Mouse (Mus musculus): ENCODE data around the gene Elmo1.

Gene Elmo1

DNA sequence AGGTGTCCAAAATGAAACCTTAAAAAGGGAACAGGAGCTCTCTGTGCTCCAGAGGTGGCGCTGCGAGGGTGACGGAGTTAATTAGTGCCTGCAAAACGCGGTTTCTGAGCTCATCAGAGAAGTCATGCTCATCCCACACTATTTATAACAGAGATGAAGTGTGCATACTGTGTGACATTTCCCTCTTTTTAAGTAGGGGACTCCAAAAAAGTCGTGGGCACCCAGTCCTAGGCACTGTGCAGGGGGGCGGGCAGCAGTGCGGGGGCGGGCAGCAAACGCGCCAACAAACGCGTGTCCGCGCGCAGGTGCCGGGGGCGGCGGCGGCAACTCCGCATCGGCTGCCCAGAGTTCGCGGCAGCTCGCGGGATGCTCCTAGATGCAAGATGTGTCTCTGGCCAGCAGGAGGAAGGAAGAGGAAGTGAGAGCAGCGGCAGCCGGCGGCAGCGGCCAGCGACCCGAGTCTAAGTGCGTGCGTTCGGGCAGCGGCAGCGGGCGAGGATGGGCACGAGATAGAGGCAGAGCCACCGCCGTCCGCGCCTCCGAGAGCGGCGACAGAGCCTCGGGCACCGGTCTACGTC lies at the start of gene Elmo1:
Gene Elmo1 (plus strand): TSS at position 464 of the 578 bp plus-strand sequence.
- DNase-seq: peak; percentile 28

DNA sequence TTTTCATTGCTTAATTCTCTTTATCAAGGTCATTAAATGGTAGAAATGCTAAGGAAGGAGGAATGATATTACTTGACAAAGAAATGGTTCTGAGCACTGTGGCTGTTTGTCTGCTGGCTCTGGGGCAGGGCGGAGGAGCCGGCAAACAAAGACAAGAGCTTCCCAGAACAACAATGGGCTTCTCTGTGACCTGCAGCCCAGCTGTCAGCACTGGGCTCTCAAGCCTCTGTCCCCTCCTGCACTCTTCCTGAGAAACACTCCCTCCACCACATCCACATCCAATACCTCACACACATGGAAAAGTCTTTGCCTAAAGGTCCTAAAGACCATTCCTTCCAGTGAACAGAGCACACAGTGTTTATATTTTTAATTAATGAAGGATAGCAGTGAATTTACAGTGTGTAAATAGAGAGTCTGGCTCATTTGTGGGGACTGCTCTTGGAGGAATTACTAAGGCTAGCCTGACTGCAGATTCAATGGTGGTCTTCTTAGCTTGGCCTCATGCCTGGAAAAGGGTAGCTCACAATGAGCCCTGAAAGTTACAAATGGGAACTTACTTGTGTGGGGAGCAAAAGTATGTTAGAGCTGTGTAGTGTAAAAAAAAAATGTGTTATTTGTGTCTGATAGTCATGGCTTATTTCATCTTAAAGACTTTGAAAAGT lies 49.1 kb upstream of the Elmo1 start:
- no peak for DNase-seq

DNA sequence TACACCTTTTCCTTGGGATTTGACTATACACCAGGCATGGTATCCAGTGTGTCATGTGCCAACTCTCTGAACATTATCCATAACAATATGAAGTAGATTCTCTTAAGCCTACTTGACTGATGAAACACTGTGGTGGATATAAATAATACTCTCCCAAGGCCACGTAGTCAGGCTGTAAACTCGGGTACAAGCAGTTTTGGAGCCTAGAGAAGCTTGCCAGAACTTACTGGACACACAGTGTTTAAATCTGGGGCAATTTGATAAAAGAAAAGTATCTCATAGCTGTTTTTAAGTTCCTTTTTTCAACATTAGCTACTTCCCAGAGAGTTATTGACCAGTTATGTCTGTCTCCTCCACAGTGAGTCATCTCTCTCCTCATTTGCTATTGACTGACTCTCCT lies 47.5 kb upstream of the Elmo1 start:
- no peak for DNase-seq

DNA sequence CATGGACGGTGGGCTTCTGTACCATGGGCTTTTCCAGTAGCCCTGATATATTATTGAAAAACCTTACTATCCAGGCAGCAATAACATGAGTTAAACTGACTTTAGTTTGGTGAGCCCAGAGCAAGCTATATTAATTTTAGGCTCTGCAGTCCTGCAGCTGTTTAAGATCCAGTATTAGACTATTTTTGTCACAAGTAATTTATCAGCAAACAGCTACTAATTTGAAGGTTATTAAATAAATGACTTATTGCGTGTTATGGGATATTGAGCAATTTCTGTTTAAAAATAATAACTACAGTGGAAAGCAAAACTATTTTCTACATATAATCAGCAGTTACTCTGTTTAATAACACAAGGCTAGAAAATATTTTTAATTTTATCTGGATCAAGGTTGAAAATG lies 45.0 kb upstream of the Elmo1 start:
- no peak for DNase-seq

DNA sequence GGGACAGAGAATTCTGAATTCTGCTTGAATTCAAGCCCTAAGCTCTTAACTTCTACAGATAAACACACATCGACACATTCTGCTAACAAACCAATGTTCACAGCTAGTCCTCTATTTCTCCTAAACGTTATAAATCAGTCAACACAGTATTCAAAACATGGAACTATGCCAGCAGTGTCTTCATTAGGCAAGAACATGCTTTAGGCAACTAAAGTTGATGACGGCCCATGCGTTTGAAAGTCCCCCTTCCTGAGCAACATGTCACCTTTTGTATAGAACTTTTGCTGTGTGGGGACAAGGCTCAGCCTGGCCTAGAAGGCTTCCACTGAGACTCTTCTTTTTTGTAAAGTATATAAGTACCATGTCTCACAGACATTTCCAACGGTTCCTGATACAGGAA lies 44.6 kb upstream of the Elmo1 start:
- no peak for DNase-seq

DNA sequence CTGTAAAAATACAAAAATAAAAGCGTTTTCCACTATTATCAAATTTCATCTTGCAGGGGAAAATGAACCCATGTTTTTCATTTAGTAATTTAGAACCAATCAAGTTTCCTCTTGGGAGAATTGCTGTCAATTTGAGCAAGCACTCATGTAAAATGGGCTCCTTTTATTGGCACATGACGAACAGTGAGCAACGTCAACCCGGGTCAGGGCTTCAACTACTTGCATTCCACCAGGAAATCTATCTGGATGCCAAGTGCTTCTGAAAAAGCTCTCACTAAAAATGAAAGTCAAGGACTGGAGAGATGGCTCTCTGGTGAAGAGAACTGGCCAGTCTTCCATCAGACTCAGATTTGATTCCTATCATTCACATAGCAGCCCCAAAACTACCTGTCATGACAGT lies 44.0 kb upstream of the Elmo1 start:
- DNase-seq: no peak

DNA sequence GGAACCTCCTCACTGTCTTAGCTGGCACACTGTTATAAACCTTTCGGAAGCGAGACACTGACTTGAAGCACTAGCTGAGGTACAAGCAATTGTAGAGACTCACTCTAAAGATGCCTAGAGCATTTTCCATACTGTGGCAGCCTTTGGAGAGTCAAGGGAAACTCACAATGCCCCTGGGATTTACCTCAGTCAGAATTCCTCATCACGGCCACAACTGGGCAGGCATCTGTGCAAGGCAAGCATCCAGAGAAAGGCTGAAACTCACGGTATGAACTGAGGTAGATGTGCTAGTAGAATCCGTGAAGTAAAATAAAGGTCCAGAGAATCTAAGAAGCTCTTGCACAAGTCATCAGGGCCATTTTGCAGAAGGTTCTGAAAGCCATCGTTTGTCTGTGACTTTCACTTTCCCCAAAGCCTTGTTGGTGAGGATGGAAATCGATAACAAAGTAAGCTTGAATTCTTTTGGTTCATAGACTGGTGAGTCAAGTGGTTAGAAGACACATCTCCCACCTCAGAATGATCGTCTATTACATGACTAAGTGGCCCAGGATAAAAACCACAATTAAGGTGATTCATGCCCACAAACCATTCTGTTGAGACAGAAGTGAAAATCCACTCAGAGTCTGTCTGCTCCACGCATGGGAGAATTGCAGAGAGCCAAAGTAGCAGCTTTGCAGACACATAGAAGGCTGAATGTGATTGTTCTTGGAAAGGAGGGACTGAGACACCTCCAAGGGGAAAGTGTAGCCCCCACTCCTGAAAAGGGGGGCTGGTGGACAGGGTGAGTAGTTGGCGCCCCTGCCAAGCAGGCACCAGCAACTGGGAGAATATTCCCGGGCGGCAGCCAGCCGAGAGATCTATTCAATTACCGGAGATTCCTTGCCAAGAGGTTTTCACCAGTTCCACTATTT lies 42.2 kb upstream of the Elmo1 start:
- no peak for DNase-seq

DNA sequence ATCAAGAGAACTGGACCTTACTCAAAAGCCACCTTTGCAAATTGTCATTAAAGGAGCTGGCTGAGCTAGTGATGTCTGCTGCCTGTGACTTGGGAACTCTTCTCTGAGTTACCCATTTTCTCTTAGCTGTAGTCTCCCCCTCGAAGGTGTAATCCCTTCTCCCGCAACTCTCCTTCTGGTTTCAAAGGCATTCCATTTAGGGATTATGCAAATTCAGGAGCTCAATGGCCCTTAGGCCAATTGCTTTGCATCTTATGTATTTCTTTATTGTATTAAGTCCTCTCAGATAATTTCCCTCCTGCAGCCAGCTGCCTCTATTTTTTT lies 41.6 kb upstream of the Elmo1 start:
- no peak for DNase-seq

DNA sequence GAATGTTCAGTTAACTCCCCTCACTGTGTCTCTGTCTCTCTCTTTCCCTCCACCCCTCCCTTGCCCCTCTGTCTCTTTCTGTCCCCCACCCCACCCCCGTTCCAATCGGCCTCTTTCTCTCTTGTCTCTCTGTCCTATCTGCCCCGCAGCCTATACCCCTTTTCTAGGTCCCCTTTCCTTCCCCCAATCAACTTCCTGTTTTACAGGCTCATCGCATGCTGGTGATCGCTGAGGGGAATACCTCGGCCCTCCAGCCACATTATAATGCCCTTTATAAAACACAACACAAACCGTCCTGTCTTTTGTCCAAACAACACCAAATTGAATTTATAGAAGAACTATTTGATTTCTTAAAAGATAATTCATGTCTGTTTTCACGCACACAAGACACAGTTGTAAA lies 40.7 kb upstream of the Elmo1 start:
- DNase-seq: no peak

DNA sequence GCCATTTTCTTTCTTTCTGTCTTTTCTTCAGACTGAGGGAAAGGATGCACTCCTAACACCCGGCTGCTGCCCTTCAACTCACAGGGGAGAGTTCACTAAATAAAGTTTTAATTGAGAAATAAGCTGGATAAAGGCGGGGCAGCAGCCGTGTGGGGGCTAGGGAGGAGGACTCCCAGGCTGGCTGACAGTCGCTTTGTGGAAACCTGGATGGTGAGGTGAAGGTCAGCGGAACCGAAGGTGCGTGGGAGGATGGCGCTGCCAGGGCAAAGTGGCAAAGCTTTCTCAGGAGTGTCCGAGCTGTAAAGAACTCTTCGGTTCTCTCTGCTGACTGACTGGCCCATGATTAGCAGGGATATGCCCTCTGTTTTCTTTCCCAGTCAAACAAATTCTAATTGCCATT lies 40.2 kb upstream of the Elmo1 start:
- DNase-seq: no peak

DNA sequence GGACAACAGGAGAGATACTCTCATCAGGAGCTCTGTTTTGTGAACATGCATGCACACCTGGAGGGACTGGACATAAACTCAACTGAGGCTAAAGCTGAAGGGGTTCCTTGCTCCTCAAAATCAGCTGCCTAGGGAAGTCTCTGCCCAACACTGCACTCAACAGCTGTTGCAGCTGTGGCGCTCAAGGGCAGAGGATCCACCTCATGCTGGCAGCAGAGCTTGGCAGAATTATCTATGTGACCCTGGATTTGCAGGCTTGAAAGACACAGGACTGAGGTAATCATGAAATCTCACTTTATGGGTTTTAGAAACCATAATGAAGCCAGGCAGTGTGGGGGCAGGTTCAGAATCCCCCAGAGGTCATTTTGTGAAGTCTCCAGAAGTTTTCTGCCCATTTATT lies 32.5 kb upstream of the Elmo1 start:
- DNase-seq: no peak

DNA sequence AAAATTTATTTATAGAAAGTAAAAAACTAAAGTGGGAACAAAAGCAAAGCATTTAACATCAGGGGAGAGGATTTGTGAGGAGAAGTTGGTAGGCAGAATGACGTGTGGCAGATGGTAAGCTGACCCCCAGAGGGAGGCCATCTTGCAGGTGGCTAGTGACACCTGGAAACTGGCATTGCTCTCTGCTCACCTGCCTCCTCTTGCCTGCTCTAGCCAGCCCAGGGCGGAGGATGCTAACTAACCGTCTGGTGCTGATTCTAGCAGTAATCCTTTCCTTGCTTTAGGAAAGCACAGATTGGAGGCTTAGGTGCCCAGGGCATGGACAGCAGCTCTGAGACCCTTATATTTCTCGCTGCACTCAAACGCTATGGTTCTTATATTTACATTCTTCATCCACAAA lies 29.4 kb upstream of the Elmo1 start:
- no peak for DNase-seq

DNA sequence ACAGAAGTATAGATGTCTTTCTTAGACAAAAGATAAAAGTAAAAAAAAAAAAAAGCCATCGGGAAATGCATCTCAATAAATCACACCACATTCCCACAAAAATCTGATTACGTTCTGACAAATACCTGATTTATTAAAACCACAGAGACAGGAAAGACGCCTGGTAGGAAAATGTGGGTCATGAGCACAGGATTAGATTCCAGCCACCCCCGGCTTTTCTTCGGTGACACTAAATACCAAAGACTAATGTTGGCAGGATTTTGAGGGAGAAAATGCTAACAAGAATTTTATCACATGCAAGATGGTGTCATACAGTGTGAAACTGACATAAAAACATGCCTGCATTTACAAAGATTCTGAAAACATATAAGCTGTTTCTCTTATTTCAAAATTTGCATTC lies 27.1 kb upstream of the Elmo1 start:
- DNase-seq: no peak

DNA sequence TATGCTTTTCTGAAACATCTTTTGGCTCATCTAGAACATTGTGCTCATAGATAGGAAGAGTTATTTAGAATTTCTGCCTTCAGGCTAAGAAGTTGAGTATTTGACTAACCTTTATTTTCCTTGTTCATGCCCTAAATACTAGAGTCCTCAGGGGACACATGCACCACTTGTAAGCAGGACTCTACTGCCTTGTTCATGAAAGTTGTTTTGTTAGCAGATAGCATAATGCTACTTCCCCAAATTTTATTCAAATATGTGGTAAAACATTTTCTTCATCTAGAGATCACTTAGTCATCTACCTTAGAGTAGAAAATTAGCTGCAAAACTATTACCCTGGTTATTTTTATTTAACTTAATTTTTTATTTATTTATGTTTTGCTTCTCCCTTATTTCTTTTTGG lies 18.4 kb upstream of the Elmo1 start:
- no peak for DNase-seq

DNA sequence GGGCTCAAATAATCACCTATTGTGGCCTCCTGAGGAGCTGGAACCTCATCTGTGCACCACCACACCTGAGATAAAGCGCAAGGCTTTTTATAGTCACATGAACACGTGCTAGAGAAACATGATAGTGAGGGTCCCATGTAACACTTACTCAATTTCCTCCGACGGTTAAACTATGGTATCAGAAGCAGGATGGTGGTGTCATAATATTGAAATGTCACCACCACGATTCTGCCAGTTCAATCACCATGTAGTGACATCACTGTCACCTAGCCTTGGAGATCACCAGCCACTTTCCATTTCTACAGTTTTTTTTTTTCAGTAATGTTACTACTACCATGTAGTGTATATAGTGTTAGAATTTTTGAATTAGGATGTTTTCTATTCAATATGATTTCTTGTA lies 17.4 kb upstream of the Elmo1 start:
- DNase-seq: no peak

DNA sequence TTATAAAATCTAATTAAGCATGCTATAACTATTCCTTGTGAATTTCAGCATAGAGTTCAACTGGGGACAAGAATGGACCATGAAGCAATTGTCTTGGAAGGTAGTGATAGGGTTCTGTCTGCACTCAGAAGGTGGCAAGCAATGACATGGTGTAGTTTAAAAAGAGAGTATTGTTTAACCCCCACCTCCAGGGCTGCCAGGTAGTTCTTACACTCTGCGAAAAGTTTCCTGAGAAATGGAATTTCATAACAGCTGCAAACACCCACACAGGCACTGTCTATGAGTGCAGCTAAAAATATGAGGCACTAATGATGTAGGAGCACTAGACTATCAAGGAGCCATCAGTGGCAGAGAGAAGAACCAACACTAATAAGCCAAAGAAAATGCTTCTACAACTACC lies 13.9 kb upstream of the Elmo1 start:
- DNase-seq: no peak

DNA sequence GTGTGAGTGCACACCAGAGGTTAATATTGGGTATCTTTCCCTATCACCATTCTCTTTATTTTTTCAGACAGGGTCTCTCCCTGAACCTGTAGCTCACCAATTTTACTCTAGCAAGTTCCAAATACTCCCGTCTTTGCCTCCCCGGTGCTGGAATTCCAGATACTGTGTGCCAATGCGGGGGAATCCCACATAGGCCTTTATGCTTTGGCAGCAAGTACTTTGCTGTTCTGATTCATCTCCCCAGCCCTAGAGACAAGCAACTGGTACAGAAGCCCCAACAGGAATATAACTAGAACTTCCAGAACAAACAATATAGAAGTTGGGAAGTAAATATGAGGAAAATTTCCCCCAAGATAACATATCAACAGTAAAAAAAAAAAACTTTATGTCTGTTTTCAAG lies 13.2 kb upstream of the Elmo1 start:
- no peak for DNase-seq

DNA sequence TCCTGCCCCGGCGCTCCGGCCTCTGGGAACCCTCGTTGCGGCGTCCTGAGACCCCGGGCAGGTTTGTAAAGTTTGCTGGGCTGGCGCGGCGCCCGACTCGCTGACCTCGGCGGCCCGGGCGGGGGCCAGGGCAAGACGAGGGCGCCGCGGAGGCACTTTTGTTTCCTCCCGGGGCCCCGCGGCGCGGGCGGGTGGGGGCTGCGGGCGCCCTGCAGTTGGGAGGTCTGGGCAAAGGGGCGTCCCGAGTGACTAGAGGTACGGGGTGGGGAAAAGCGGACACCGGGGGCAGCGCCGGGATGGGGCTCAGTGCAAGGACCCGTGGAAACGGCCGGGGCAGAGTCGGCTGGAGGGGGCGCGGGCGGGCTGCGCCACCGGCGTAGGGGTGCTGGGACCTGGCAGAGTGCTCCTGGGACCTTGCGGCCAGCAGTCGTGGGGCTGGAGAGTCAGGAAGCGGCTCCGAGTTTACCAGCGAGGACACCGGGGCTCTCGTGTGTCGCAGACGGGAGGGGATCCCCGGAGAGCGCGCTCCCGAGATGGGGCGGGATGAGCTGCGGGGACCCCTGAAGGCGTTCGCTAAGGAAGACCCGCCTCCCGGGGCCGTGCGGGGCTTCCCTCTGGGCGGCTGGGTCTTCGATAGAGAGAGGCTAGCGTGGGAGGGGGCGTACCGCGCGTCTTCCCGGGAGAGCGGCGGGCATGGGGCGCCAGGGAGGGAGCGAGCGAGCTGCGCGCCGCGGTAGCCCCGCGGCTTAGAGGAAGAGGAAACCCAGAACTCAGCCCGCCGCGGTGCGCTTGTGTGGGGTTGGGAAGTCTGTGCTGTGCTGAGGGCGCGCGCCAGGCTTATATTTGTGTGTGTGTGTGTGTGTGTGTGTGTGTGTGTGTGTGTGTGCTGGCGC lies 561 bp downstream of the Elmo1 start:
- DNase-seq: peak; percentile 5

DNA sequence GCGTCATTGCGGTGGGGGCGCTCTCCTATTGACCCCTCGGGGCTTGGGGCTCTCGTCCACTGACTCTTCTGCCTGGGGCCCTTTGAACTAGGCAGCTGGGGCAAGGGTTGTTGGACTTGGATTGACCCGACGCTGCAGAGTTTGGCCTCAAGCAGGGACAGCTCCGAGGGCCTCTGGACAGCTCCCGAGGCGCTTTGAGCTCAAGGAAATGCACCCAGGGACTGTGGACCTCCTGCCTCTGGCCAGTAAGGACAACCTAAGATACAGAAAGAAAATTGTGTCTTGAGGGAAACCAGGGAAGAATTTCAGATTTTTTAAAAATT lies 1.2 kb downstream of the Elmo1 start:
- no peak for DNase-seq

DNA sequence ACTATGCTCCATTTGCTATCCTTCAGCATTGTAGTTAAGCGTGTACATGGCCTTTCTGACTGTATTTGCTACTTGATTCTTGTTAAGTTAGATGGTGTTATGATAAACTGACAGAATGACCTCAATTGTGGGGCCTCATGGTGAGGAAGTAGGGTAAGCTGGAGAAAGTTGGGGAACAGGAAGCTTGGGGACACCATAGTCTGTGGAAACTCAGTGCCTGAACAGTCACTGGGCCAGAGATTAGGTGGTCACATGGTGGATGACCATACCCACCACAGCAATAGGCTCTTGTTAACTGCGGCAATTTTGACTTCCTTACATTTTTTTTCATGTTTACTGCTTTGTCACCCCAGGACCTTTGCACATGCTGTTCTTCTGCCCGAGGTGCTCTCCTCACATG lies 1.9 kb downstream of the Elmo1 start:
- no peak for DNase-seq

DNA sequence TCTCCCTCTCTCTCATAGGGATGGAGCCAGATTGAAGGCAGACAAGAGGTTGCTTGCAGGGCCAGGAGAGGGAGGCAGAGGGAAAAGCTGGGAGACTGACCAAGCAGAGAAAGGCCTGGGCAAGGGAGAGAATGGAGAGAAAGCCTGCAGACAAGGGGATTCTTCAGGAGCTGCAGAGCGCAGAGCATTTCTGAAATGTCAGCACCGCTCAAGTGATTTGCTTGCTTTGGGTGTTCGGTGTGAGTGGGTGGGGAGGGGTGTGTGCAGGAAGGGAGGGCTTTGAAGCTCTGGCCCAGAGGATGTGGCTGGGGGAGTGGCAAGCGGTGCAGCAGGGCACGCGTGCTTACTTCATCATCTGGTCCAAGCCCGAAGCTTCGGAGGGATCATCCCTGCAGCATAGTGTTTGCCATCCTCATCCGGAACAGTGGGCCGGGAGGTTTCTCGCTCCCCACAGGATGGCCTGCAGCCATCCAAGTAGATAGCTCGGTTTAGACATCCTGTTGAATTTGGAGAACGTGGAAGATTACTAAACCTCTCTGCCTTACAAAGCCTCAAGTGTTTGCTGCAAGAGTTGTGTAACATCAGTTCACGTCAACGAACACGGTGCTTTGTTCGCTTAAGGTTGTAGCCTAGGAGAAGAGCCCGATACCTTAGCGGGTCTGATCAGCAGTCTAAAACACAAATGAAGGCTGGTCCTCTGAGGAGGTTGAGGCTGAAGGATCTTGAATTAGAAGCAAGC lies 3.1 kb downstream of the Elmo1 start:
- no peak for DNase-seq

DNA sequence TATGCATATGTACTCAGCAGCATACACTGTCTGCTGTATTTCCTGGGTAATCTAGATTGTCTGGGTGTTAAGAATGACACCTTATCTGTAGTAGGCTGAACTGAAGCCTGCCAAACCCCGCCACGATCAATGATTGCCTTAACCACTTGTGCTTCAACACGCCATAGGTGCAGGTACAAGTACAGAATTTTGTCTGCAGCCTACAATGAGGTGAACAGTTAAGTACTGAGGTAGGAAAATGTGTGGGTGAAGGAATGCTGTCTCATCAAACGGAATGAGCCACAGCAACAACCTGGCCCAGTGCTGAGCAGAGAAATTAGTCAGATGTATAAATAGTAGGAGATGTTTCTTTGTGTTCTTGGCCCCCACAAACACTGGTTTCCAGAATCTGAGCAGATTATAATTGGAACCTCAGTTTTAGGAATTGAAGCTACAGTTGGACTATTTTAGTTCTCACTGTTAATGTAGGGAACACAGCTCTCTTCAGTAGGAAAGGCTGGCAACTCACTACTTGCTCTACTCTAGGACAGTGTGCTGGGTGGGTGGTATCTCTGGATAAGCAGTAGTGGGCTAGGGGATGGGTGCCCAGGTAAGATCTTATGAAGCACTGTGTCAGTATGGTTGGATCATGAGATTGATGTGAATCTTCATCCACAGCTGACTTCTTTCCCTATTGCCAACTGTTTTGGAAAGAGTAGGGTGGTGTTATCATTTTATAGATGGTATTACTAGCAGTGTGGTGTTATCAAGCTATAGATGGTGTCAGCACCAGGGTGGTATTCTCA lies 4.7 kb downstream of the Elmo1 start:
- no peak for DNase-seq
